Mouse (Mus musculus) naive thymus-derived CD4-positive, alpha-beta T cell, adult 2 months (primary cell): Measurements from ENCODE around the gene Milr1.
"Not testable (repeated sequence)": the region's sequence is repeated elsewhere in the genome, so short reads cannot be mapped to it uniquely, and the experiment has no call there.

Experiments
- DNase-seq: peaks from one replicate; pipeline ENCODE4 v3.0.0-alpha.2; 2011; ENCODE audit warnings: low read depth

The Milr1 gene

DNA sequence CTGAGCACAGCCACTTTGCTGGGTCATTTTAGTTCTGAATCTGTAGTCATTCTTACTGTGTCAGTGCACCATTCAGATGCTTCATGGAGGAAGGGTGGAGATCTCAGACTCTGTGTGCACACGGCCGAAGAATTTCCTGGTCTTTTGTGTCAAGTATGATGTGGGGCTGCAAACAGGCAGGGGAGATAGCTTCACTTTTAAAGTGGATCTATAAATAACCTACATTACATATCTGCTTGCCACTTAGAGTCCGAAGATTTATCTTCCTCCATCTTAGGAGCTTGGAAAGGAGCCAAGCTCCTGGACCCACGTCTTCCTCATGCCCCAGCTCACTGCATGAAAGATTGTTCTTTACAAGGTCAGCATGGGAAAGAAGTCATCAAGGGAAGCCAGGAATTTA, 20.3 kb upstream of the Milr1 start:
- no peak for DNase-seq

GRCm38 (mm10) chr11:106736614-106737013, 14.4 kb upstream of the Milr1 start:
- no peak for DNase-seq

GRCm38 (mm10) chr11:106737178-106737621, 13.8 kb upstream of the Milr1 start:
- no peak for DNase-seq

GRCm38 (mm10) chr11:106739116-106739515, 11.9 kb upstream of the Milr1 start:
- no peak for DNase-seq

- DNase-seq = not testable (repeated sequence)
Measured at GRCm38 (mm10) chr11:106740724-106741123, 10.3 kb upstream of the Milr1 start.

- DNase-seq = peak; percentile 51
Measured at GRCm38 (mm10) chr11:106741232-106741631, 9.8 kb upstream of the Milr1 start.

GRCm38 (mm10) chr11:106741826-106742225, 9.2 kb upstream of the Milr1 start:
- DNase-seq = no peak

DNA sequence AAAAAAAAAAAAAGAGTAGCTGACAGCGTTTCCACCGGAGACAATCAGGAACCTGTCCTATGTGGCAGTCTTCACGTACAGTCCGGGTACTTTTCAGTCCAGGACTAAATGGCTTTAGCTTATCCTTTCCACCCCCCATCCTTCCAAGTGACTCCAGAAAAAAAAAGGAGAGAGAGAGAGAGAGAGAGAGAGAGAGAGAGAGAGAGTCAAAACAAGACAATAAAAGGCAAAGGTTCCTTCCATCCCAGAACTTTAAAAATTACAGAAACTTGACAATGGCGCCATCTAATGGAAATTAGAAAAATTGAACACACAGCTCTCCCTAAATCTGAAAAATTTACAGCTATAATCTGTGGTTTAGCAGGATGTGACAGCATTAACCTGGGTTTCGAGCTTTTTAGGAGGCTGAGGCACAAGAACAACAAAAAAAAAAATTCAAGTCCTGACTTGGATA, 8.6 kb upstream of the Milr1 start:
- peak; percentile 82 for DNase-seq

GRCm38 (mm10) chr11:106744949-106745348, 6.1 kb upstream of the Milr1 start:
- peak; percentile 61 for DNase-seq

GRCm38 (mm10) chr11:106749557-106750120, 1.4 kb upstream of the Milr1 start:
- DNase-seq = peak; percentile 56

GRCm38 (mm10) chr11:106750121-106750751, 790 bp upstream of the Milr1 start, which contains the start of gene Pecam1:
Pecam1 (minus strand) TSS chr11:106750628.
- DNase-seq = peak; percentile 92

- DNase-seq = peak; percentile 84
Measured at GRCm38 (mm10) chr11:106752103-106752502, 1.1 kb downstream of the Milr1 start.

GRCm38 (mm10) chr11:106753314-106753713, 2.3 kb downstream of the Milr1 start:
- DNase-seq = no peak

GRCm38 (mm10) chr11:106755583-106755982, 4.6 kb downstream of the Milr1 start:
- DNase-seq = no peak

DNA sequence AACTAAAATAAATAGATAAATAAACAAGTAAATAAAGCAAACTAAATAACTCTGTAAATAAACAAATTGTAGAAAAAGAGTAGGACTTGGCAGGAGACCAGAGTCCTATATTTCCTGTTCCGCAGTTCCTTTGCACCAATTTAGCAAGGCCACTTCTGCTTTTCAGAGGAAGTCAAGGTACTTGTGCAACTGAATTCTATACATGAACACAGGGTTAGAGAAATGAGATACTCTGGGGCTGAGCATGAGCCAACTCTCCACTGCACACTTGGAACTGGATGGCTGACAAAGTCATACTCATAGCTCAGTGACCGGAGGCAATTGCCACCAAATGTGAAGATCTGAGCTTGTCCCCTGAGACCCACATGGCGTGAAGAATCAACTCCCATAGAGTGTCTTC, 8.0 kb downstream of the Milr1 start:
- no peak for DNase-seq

GRCm38 (mm10) chr11:106760511-106760910, 9.5 kb downstream of the Milr1 start:
- no peak for DNase-seq

- DNase-seq = peak; percentile 68
Measured at GRCm38 (mm10) chr11:106762139-106762799, 11.2 kb downstream of the Milr1 start.

DNA sequence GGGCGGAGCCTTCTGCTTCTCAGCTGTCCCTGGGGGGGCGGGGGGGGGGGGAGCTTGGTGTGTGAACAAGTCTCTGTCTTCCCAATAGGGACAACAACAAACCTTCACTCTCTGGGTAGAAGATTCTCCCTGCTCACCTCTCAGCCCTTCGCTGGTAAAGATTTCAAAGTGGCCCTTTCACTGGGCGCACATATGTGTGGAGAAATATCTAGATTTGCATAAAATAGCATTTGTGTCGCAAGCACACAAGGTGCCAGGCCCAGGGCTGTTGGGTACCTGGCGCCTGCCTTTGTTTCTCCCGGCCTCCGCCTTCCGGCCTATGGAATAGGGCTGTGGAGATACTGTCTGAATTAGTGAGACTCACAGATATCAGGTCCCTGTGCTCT, 11.8 kb downstream of the Milr1 start:
- no peak for DNase-seq

- DNase-seq = no peak
Measured at GRCm38 (mm10) chr11:106766611-106767162, 15.7 kb downstream of the Milr1 start.

- no peak for DNase-seq
Measured at GRCm38 (mm10) chr11:106767516-106767915, 16.5 kb downstream of the Milr1 start.

DNA sequence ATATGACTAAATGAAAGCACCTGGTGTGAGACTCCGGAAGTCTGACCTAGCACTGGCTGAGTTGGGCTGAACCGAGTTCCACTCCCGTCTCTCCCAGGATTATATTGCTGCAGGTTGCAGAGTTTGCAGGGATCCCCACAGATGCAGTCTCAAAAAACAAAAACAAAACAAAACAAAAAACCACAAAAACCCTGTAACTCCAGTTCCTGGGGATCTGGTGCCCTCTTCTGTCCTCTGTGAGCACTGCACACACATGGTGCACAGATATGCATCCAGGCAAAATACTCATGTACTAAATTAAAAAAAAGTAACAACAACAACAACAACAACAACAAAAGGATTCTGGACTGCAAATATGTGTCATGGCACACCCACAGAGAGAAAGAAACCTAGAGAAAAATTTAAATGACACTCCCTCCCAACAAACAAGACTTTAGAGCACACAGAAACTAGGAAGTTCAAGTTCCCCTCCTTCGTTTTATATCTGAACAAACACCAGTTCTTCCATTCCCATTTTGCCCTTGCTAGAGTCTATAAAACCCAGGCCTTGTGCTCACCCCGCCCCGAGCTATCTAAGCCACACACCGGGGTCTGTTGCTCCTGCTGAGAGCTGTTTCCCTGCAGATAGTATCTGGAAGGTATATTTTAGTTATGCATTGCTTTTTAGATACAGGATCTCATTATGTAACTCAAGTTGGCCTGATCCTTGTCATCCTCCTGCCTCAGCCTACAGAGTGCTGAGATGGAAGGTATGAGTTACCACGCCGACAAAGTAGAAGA, 19.4 kb downstream of the Milr1 start:
- DNase-seq = peak; percentile 82

DNA sequence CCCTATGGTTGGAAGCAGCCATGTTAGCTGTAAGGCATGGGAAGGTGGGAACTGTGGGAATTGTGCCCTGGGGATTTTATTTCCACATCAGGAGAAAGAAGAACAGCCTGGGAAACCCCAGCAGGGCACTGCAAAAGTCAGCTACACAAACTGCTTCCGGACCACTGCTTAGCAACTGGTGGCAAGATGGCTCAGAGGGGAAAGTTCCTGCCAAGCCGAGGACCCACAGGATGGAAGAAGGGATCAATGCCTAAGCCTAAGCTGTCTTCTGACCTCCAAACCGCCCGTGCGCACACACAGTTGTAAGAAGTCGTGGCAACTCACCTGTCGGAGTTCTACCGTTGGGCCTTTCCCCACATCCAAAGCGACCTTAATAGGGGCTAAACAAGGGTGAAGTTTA, 22.0 kb downstream of the Milr1 start:
- DNase-seq = no peak
